In the genomic region with DNA sequence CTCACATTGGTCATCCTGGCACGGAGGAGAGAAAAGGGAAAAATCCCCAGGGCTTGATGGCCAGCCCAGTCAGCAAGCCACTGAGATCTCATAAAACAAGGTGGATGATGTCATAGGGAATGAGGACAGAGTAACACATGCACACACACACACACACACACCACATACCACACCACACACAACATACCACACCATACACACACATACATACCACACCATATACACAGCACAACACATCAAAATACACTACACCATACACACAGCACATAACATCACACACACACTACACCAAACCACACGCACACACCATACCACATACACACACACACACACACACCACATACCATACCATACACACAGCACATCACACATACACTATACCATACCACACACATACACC, we compare ENCODE assay signal across 21 mouse cellular contexts.
DNase-seq lines count a peak whose midpoint lies in the region; ATAC-seq and TF ChIP-seq lines count a peak whose summit lies in the region.
"Had no signal": no experiment of that assay in that cellular context is flagged by ENCODE, and none has a peak within 500 bp of the region (broad histone marks: within the 10 kb centered on the region; RNA-seq: fewer than 3 reads in every experiment).

No protein-coding gene starts in this region.

- no peak overlapping the region for H3K4me3 ChIP-seq in forebrain, embryonic 14.5 days (ENCODE audit: low read depth, low read length)
- H3K4me3 ChIP-seq in forebrain, postnatal 0 days (ENCODE audit: low read depth, low read length): no peak overlapping the region
- H3K4me3 ChIP-seq in limb, embryonic 11.5 days (ENCODE audit: low read depth, low read length): no peak overlapping the region
- H3K4me3 ChIP-seq in limb, embryonic 10.5 days: no peak overlapping the region
- H3K4me3 ChIP-seq in midbrain, embryonic 13.5 days (replicated peaks): no peak overlapping the region
- H3K4me3 ChIP-seq in midbrain, embryonic 16.5 days (ENCODE audit: low read depth, low read length): no peak overlapping the region
- H3K4me3 ChIP-seq in forebrain, embryonic 16.5 days (replicated peaks; ENCODE audit: low read length): no peak overlapping the region
- H3K4me3 ChIP-seq: erythroblast, embryonic 14.5 days; layer of hippocampus, adult 2 months; limb, embryonic 12.5 days; stomach, embryonic 15.5 days had no signal

- no peak for DNase-seq in forebrain, embryonic 14.5 days (ENCODE audit: low spot score)
- no peak for DNase-seq in forebrain, postnatal 0 days
- DNase-seq in limb, embryonic 11.5 days (ENCODE audit: low spot score): no peak
- no peak for DNase-seq in limb, embryonic 10.5 days (ENCODE audit: low spot score)
- DNase-seq: adrenal gland, postnatal 25 days; cerebellum, adult 9-10 months; heart, postnatal 10 days; kidney, postnatal 25 days; liver, postnatal 0 days; lung, postnatal 14 days; thymus, postnatal 25 days had no signal

- 0 out of 2 replicates have a peak, but pooled peaks have one; percentile 4 for ATAC-seq in forebrain, embryonic 14.5 days
- ATAC-seq in forebrain, postnatal 0 days: no peak
- ATAC-seq in limb, embryonic 11.5 days (ENCODE audit: insufficient number of reproducible peaks, low FRiP score, low TSS enrichment, low read depth): peak; percentile 31; the same call in 1 of the 2 replicates
- peak; percentile 48; the same call in 1 of the 2 replicates for ATAC-seq in midbrain, embryonic 13.5 days
- no peak for ATAC-seq in midbrain, embryonic 16.5 days
- ATAC-seq in forebrain, embryonic 16.5 days: peak; percentile 26; the same call in 1 of the 2 replicates
- ATAC-seq: intestine, postnatal 0 days; liver, postnatal 0 days had no signal

- no peak overlapping the region for H3K9ac ChIP-seq in forebrain, embryonic 14.5 days (ENCODE audit: low read length)
- no peak overlapping the region for H3K9ac ChIP-seq in forebrain, postnatal 0 days
- no peak overlapping the region for H3K9ac ChIP-seq in limb, embryonic 11.5 days (ENCODE audit: low read length)
- H3K9ac ChIP-seq in midbrain, embryonic 13.5 days (replicated peaks): no peak overlapping the region
- no peak overlapping the region for H3K9ac ChIP-seq in midbrain, embryonic 16.5 days (ENCODE audit: low read depth, low read length)
- H3K9ac ChIP-seq in forebrain, embryonic 16.5 days (replicated peaks; ENCODE audit: low read depth, low read length): no peak overlapping the region
- H3K9ac ChIP-seq: hindbrain, embryonic 14.5 days; limb, embryonic 12.5 days; liver, postnatal 0 days; stomach, embryonic 15.5 days had no signal

- no peak for TF ChIP-seq CTCF in forebrain, postnatal 0 days (IDR thresholded peaks at IDR 0.05; ENCODE audit: low read depth)

- WGBS in forebrain, embryonic 14.5 days: 88% methylated on average over 2 of the region's 2 CpGs
- 88% methylated on average over 2 of the region's 2 CpGs for WGBS in forebrain, postnatal 0 days
- WGBS in limb, embryonic 11.5 days: 94% methylated on average over 2 of the region's 2 CpGs
- 80% methylated on average over 2 of the region's 2 CpGs for WGBS in limb, embryonic 10.5 days
- WGBS in midbrain, embryonic 13.5 days: 78% methylated on average over 2 of the region's 2 CpGs
- WGBS in midbrain, embryonic 16.5 days: 82% methylated on average over 2 of the region's 2 CpGs
- WGBS in forebrain, embryonic 16.5 days: 100% methylated on average over 2 of the region's 2 CpGs

- no peaks in the 10 kb centered on the region for H3K27me3 ChIP-seq in forebrain, embryonic 14.5 days (replicated peaks; ENCODE audit: control insufficient read depth, insufficient read depth, low read length)
- no peaks in the 10 kb centered on the region for H3K27me3 ChIP-seq in forebrain, postnatal 0 days (ENCODE audit: insufficient read depth, low read length)
- H3K27me3 ChIP-seq in limb, embryonic 11.5 days (ENCODE audit: control insufficient read depth, insufficient read depth, low read length): no peaks in the 10 kb centered on the region
- no peaks in the 10 kb centered on the region for H3K27me3 ChIP-seq in limb, embryonic 10.5 days (ENCODE audit: low read depth, poor library complexity, severe bottlenecking)
- H3K27me3 ChIP-seq in midbrain, embryonic 13.5 days: no peaks in the 10 kb centered on the region
- H3K27me3 ChIP-seq in midbrain, embryonic 16.5 days (ENCODE audit: control insufficient read depth, insufficient read depth, low read depth, low read length): no peaks in the 10 kb centered on the region
- no peaks in the 10 kb centered on the region for H3K27me3 ChIP-seq in forebrain, embryonic 16.5 days (replicated peaks; ENCODE audit: control insufficient read depth, insufficient read depth, low read length)
- H3K27me3 ChIP-seq: limb, embryonic 12.5 days; stomach, embryonic 15.5 days had no signal

- H3K4me1 ChIP-seq in forebrain, embryonic 14.5 days (ENCODE audit: control insufficient read depth, insufficient read depth, low read length): peaks cover 20% of the 10 kb centered on the region
- no peaks in the 10 kb centered on the region for H3K4me1 ChIP-seq in forebrain, postnatal 0 days (ENCODE audit: insufficient read depth)
- H3K4me1 ChIP-seq in limb, embryonic 11.5 days (ENCODE audit: control insufficient read depth, insufficient read depth, low read length): peaks cover 7% of the 10 kb centered on the region; the same call in 1 of the 2 replicates
- H3K4me1 ChIP-seq in limb, embryonic 10.5 days: peaks cover 19% of the 10 kb centered on the region
- peaks cover 27% of the 10 kb centered on the region for H3K4me1 ChIP-seq in midbrain, embryonic 13.5 days (replicated peaks)
- peaks cover 8% of the 10 kb centered on the region; the same call in 1 of the 2 replicates for H3K4me1 ChIP-seq in midbrain, embryonic 16.5 days (ENCODE audit: control insufficient read depth, insufficient read depth, low read length)
- peaks cover 23% of the 10 kb centered on the region for H3K4me1 ChIP-seq in forebrain, embryonic 16.5 days (replicated peaks; ENCODE audit: control insufficient read depth, insufficient read depth, low read length)

- no peaks in the 10 kb centered on the region for H3K36me3 ChIP-seq in forebrain, embryonic 14.5 days (ENCODE audit: control insufficient read depth, insufficient read depth, low read length)
- H3K36me3 ChIP-seq in forebrain, postnatal 0 days (ENCODE audit: insufficient read depth): no peaks in the 10 kb centered on the region
- no peaks in the 10 kb centered on the region; the same call in 1 of the 2 replicates for H3K36me3 ChIP-seq in limb, embryonic 11.5 days (ENCODE audit: control insufficient read depth, insufficient read depth, low read length)
- peaks cover 25% of the 10 kb centered on the region for H3K36me3 ChIP-seq in limb, embryonic 10.5 days
- H3K36me3 ChIP-seq in midbrain, embryonic 13.5 days: no peaks in the 10 kb centered on the region
- H3K36me3 ChIP-seq in midbrain, embryonic 16.5 days (ENCODE audit: control insufficient read depth, insufficient read depth, low read length): no peaks in the 10 kb centered on the region
- no peaks in the 10 kb centered on the region for H3K36me3 ChIP-seq in forebrain, embryonic 16.5 days (ENCODE audit: control insufficient read depth, insufficient read depth)
- H3K36me3 ChIP-seq: limb, embryonic 12.5 days; stomach, embryonic 15.5 days had no signal

- no peaks in the 10 kb centered on the region for H3K9me3 ChIP-seq in forebrain, embryonic 14.5 days (replicated peaks; ENCODE audit: control insufficient read depth, low read length)
- no peaks in the 10 kb centered on the region for H3K9me3 ChIP-seq in forebrain, postnatal 0 days (ENCODE audit: low read length)
- no peaks in the 10 kb centered on the region for H3K9me3 ChIP-seq in limb, embryonic 11.5 days (ENCODE audit: control insufficient read depth, low read length)
- H3K9me3 ChIP-seq in limb, embryonic 10.5 days (replicated peaks): no peaks in the 10 kb centered on the region
- no peaks in the 10 kb centered on the region for H3K9me3 ChIP-seq in midbrain, embryonic 13.5 days
- H3K9me3 ChIP-seq in midbrain, embryonic 16.5 days (replicated peaks; ENCODE audit: control insufficient read depth, low read length, poor library complexity, severe bottlenecking): no peaks in the 10 kb centered on the region
- no peaks in the 10 kb centered on the region for H3K9me3 ChIP-seq in forebrain, embryonic 16.5 days (ENCODE audit: control insufficient read depth, low read length)
- H3K9me3 ChIP-seq: limb, embryonic 12.5 days; stomach, embryonic 15.5 days had no signal

- H3K4me2 ChIP-seq in forebrain, embryonic 14.5 days (ENCODE audit: low read length): no peak overlapping the region
- H3K4me2 ChIP-seq in forebrain, postnatal 0 days (ENCODE audit: low read depth): no peak overlapping the region
- no peak overlapping the region for H3K4me2 ChIP-seq in limb, embryonic 11.5 days (ENCODE audit: low read depth, severe bottlenecking)
- H3K4me2 ChIP-seq in midbrain, embryonic 13.5 days (replicated peaks): no peak overlapping the region
- no peak overlapping the region for H3K4me2 ChIP-seq in midbrain, embryonic 16.5 days (ENCODE audit: low read length)
- H3K4me2 ChIP-seq in forebrain, embryonic 16.5 days (ENCODE audit: low read length): no peak overlapping the region
- H3K4me2 ChIP-seq: hindbrain, embryonic 14.5 days; limb, embryonic 12.5 days; liver, embryonic 11.5 days; stomach, embryonic 15.5 days had no signal

- peak overlapping the region; percentile 21; the same call in 1 of the 2 replicates for H3K27ac ChIP-seq in forebrain, embryonic 14.5 days (ENCODE audit: low read depth, low read length)
- no peak overlapping the region for H3K27ac ChIP-seq in forebrain, postnatal 0 days (ENCODE audit: low read depth, low read length)
- H3K27ac ChIP-seq in limb, embryonic 11.5 days (replicated peaks; ENCODE audit: low read depth, low read length): no peak overlapping the region
- H3K27ac ChIP-seq in limb, embryonic 10.5 days: no peak overlapping the region
- H3K27ac ChIP-seq in midbrain, embryonic 13.5 days: no peak overlapping the region
- no peak overlapping the region for H3K27ac ChIP-seq in midbrain, embryonic 16.5 days (ENCODE audit: low read length)
- no peak overlapping the region for H3K27ac ChIP-seq in forebrain, embryonic 16.5 days (ENCODE audit: low read length)
- H3K27ac ChIP-seq: hindbrain, embryonic 14.5 days; layer of hippocampus, adult 2 months; limb, embryonic 12.5 days; stomach, embryonic 15.5 days had no signal

Comparison
In these comparisons a context has a peak if more than half of its experiments do, and no peak if none do; other contexts are left out.
1. ATAC-seq: peak in forebrain, embryonic 14.5 days (single experiment), limb, embryonic 11.5 days (single experiment), midbrain, embryonic 13.5 days (single experiment) and forebrain, embryonic 16.5 days (single experiment); none in forebrain, postnatal 0 days (single experiment) and midbrain, embryonic 16.5 days (single experiment).